Mouse (Mus musculus): Measurements from ENCODE around the gene Zfhx2. TPM values are rescaled to one million over a fixed set of nuclear protein-coding genes. Genes with fewer than 3 reads are reported as not detected.

The Zfhx2 gene
- 10 to 100 TPM; 37.5 to 47.1 TPM for total RNA-seq (2021)

DNA sequence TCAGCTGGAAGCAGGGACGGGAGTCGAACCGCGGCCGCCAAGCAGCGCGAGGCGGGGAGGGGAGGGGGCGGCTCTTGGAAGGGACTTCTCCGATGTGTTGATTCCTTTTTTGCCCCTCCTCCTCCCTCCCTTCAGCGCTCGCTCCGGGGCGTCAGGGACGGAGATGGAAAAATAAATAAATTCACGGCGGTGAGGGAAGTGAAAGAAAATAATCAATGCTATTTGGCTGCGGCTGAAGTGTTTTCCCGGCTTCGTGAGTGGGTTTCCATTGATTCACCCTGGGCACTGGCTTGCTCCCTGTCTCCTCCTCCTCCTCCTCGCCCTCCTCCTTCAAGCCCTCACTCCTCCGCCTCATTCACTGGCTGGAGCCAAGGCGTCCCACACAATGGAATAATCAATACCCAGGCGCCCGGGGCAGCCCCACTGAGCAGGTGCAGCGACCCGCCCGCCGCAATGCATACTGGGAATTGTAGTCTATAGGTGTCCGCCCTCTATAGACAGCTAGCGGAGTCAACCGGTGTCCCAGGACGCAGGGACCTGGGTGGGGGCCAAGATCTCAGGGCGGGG is at the start of gene Zfhx2:
TSS of gene Zfhx2 (minus strand) at position 314 of the 567 bp plus-strand sequence.
- intact Hi-C loops (cut with DNase I) = loop anchor here (2.0 to 5.0 kb wide), 3 partner anchors 37 to 200 kb away; partner anchors contain the start of genes Pabpn1 and Slc22a17
- peak; percentile 95 to 98 for DNase-seq (ENCODE audit: low spot score in 2 of 2)

DNA sequence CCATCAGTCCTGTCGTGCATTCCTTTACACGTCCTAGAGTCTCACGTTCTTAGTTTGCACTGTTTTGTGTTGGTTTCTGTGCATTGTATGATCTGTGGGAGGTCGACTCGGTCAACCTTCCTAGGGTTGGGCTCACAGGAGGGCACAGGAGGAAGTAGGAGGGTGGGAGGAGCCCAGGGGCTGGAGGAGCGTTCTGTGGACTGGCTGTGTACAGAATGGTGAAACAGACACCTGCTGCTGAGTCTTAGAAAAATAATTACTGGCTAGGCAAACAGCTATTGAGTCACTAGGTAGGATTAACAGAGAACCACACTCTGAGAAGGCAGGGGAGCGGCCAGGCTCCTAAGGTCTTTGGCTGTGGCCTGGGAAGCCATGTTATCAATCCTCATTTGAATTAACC is 47.2 kb upstream of the Zfhx2 start:
- intact Hi-C loops (cut with DNase I) = no loop called here
- no peak for DNase-seq (ENCODE audit: low spot score in 2 of 2)

GRCm38 (mm10) chr14:55135676-55136075 is 43.6 kb upstream of the Zfhx2 start:
- no peak for DNase-seq (ENCODE audit: low spot score in 2 of 2)
- intact Hi-C loops (cut with DNase I) = no loop called here

DNA sequence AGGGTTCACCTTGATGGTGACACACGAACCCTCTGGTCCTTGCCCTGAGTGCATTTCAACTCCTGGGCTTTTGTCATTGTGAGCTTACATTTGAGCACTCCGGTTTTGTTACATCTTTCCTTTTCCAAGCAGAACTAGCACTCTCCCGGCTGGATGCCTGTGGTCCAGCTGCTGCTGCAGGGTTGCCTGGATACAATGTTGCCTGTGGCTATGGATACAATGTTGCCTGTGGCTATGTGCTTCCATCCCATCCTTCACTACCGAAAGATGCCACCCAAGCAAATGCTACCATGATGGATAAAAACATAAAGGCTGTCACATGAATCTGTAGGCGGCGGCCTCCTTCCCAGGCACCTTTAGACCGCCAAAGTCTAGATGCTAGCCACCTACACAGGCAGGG is 34.4 kb upstream of the Zfhx2 start:
- intact Hi-C loops (cut with DNase I) = no loop called here
- DNase-seq (ENCODE audit: low spot score in 2 of 2) = peak; percentile 42

DNA sequence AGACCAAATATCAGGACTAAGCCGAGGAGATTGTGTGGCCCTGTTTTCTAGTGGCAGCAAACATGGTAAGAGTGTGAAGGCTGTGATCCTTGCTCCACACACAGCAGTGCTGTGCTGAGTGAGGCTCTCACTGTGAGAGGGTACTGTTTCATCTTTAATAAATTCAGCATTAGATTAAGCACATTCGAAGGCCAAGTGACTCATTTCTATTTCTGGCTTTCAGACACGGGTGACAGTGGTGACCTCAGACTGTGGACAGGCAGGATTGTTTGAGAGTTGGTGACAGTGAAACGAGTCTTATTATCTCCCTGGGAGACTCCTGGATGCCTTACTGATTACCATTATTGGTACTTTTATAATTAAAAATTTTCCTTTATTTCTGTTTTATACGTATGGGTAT is 33.6 kb upstream of the Zfhx2 start:
- intact Hi-C loops (cut with DNase I) = no loop called here
- no peak for DNase-seq (ENCODE audit: low spot score in 2 of 2)

GRCm38 (mm10) chr14:55122359-55122758 is 30.2 kb upstream of the Zfhx2 start:
- intact Hi-C loops (cut with DNase I) = no loop called here
- no peak for DNase-seq (ENCODE audit: low spot score in 2 of 2)

DNA sequence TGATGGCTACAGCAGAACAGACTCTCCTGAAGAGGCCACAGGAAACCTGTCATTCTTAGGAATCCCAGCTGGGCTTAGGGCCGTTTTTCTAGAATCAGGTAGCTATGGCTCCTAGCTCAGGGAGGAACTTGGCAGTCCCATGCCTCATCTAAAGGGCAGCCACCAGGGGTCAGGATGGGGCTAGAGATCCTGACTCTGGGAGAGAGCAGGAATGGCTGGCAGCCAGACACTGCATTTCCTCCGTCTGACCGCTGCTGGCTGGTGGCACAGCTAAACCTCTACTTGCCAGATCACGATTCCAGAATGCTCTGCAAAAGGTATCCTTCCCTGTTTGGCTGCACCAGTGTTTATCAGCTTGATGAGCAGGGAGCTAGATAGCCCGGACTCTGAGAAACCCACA is 29.8 kb upstream of the Zfhx2 start:
- intact Hi-C loops (cut with DNase I) = no loop called here
- DNase-seq (ENCODE audit: low spot score in 2 of 2) = peak in 1 of 2 experiments; percentile 46

DNA sequence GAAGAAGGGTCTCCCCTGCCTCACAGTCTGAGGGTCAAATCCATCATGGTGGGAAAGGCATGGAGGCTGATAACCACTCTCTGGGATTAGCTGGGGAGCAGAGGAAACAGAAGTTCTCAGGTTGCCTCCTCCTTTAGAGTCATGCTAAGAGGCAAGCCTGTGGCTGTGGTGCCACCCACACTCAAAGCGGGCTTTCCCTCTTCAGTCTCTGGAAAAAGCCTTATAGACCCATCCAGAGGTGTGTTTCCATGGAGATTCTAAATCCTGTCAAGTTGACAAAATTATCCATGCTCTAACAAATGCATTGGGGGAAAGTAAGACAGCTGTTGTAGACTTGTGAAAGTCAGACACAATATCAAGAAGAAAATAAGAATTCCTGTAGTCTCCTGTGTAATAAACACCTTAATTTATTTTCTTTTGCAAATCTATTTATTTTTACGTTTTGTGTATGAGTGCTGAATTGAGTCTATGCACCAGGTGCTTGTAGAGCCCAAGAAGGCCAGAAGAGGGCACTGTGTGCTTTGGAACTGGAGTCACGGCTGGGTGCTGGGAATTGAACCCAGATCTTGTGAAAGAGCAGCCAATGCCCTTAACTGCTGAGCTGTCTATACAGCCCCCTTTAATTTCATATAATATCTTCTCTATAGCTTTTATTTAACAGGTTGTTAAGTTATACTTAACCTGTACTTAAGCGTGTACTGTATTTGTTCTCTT is 27.5 kb upstream of the Zfhx2 start:
- peak in 1 of 2 experiments; percentile 78 for DNase-seq (ENCODE audit: low spot score in 2 of 2)
- intact Hi-C loops (cut with DNase I) = loop anchor here (5.0 kb wide), 1 partner anchor 398 kb away; no protein-coding TSS in a partner anchor

GRCm38 (mm10) chr14:55118852-55119251 is 26.7 kb upstream of the Zfhx2 start:
- peak in 1 of 2 experiments; percentile 52 for DNase-seq (ENCODE audit: low spot score in 2 of 2)
- intact Hi-C loops (cut with DNase I) = loop anchor here (5.0 kb wide), 1 partner anchor 398 kb away; no protein-coding TSS in a partner anchor

GRCm38 (mm10) chr14:55116425-55117200 is 24.5 kb upstream of the Zfhx2 start, which contains the start of gene Jph4:
Jph4 (minus strand) TSS chr14:55116935.
- peak; percentile 69 to 85 for DNase-seq (ENCODE audit: low spot score in 2 of 2)
- intact Hi-C loops (cut with DNase I) = loop anchor here (5.0 kb wide), 1 partner anchor 401 kb away; no protein-coding TSS in a partner anchor

DNA sequence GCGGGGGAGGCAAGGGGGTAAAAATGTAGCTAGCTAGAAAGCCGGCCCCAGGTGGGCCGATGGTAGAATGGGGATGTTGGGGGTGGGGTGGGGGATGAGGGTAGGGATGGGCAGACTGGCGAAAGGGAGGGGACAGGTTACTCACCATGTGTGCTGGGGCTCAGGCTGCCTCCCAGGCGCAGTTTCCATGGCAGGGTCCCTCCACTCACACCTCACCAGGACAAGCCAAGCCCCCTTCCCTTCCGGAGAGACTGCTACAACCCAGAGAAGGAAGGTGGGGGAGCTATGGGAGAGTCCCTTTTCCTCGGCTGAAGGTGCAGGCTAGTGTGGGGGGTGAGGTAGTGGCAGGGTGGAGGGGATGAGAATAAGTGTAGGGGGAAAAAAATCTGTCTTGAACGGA is 23.7 kb upstream of the Zfhx2 start:
- DNase-seq (ENCODE audit: low spot score in 2 of 2) = peak in 1 of 2 experiments; percentile 36

GRCm38 (mm10) chr14:55114759-55115701 is 22.9 kb upstream of the Zfhx2 start:
- intact Hi-C loops (cut with DNase I) = loop anchor here (5.0 kb wide), 1 partner anchor 402 kb away; no protein-coding TSS in a partner anchor

More for the DNA sequence above, 23.7 kb upstream of the Zfhx2 start:
- intact Hi-C loops (cut with DNase I) = loop anchor here (5.0 kb wide), 1 partner anchor 401 kb away; no protein-coding TSS in a partner anchor

DNA sequence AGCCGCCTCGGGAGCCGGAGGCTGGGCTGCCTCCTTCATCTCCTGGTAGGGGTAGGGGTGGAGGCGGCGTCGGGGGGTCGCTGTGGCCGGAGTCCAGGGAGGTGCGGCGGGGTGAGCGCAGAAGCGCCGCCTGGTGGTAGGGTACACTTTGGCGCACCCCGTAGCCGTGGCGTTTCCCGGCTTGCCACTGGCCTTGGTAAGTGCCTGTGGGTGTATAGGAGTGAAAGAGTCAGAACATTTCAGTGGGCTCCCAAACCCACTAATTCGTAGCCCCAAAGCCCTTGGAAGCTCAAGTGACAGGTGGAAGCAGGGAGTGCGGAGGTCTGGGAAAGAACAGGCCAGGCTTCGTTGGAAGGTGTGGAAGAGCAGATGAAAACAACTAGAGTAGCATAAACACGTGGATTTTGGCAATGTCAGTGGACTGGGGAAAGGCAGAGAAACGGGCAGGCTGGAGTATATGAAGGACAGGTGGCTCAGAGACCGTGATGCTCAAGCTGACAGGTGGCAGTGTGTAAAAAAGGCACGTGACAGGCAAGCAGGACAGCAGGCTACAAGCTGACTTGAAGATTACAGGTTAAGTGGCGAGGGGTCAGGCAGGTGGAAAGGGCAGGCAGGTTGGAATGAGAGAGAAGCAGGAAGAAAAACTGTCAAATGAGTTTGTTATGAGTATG is 22.0 kb upstream of the Zfhx2 start:
- DNase-seq (ENCODE audit: low spot score in 2 of 2) = peak; percentile 46 to 63
- intact Hi-C loops (cut with DNase I) = no loop called here

More at GRCm38 (mm10) chr14:55114759-55115701, 22.9 kb upstream of the Zfhx2 start:
- peak; percentile 70 to 75 for DNase-seq (ENCODE audit: low spot score in 2 of 2)

DNA sequence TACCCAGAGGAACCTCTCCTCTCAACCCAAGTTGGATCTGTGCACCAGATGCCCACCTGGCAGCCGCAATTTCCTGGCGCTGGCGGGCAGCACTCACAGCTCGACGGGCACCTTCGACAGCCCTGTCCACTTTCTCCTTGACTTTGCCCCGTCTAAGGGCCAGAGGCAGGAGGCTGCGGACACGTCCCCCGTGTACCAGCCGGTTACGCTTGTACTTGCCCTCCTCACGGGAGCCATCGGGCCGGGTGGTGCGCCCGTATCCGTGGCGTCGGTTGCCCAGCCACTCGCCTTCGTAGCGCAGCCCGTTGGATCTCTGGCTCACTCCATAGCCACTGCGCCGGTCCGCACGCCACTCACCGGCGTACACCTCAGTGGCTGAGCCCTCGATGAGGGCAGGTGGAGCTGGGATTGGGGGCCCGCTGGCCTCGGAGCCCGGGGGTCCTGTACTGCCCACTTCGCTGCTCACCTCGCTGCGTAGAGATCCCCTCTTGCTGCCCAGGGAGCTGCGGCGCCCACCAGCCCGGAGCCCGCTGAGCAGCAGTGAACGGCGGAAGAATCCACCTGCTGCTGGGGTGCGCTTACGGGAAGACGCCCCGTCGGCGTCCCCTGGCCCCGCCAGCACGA is 21.3 kb upstream of the Zfhx2 start:
- no peak for DNase-seq (ENCODE audit: low spot score in 2 of 2)
- intact Hi-C loops (cut with DNase I) = no loop called here

DNA sequence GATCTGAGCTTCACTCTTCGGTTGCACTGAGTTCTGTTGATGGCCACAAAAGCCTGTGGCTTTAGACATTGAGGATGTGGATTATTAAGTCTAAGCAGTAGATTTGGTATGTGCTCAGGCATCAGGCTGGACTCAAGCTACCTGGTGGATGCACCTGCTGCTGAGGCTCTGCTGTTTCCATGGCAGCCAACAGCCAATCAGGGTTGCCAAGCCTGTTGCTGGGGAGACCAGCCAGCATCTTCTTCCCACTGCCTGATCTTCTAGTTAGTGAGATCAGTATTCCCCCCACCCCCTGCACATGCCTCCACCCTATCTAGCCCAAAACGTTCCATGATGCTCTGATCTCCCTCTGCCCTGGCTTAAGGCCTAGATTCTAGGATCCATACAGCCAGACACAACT is 19.6 kb upstream of the Zfhx2 start:
- intact Hi-C loops (cut with DNase I) = no loop called here
- peak; percentile 65 to 78 for DNase-seq (ENCODE audit: low spot score in 2 of 2)

GRCm38 (mm10) chr14:55110076-55110475 is 18.0 kb upstream of the Zfhx2 start:
- no peak for DNase-seq (ENCODE audit: low spot score in 2 of 2)
- intact Hi-C loops (cut with DNase I) = no loop called here

- intact Hi-C loops (cut with DNase I) = no loop called here
- peak; percentile 34 to 48 for DNase-seq (ENCODE audit: low spot score in 2 of 2)
Measured at GRCm38 (mm10) chr14:55109048-55109873, 17.1 kb upstream of the Zfhx2 start.

Measured in left cerebral cortex, postnatal 25 days (tissue).